Mouse (Mus musculus): ENCODE results near the gene Sfxn3.

The Sfxn3 gene

GRCm38 (mm10) chr19:45047417-45047934 is at the start of gene Sfxn3:
Gene Sfxn3 (plus strand): TSS chr19:45047503.
- peak; percentile 93 for DNase-seq

DNA sequence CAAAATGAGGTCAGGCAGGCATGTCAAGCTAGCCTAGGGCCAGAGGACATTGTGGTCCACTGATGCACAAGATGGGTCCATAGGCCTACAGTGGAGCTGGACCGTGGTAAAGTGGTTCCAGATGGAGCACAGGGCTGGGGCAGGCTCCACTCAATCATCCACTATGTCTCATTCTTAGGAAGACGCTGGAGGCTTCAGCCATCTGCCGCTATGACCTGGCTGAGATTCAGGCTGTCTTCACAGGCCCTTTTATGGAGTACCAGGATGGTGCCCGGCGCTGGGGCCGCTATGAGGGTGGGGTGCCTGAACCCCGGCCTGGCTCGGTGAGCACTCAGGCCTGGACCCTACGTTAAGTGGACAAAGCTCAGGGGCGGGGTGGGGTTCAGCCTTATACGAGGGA is 49.5 kb upstream of the Sfxn3 start:
- DNase-seq: no peak

GRCm38 (mm10) chr19:44999647-45000046 is 47.7 kb upstream of the Sfxn3 start:
- no peak for DNase-seq

GRCm38 (mm10) chr19:45002301-45002700 is 45.0 kb upstream of the Sfxn3 start:
- DNase-seq: no peak

- no peak for DNase-seq
Measured at GRCm38 (mm10) chr19:45003740-45004516, 43.4 kb upstream of the Sfxn3 start.

- DNase-seq: no peak
Measured at GRCm38 (mm10) chr19:45005444-45005843, 41.9 kb upstream of the Sfxn3 start, which contains the start of gene Twnk. Gene Twnk (plus strand): TSS chr19:45005663.

DNA sequence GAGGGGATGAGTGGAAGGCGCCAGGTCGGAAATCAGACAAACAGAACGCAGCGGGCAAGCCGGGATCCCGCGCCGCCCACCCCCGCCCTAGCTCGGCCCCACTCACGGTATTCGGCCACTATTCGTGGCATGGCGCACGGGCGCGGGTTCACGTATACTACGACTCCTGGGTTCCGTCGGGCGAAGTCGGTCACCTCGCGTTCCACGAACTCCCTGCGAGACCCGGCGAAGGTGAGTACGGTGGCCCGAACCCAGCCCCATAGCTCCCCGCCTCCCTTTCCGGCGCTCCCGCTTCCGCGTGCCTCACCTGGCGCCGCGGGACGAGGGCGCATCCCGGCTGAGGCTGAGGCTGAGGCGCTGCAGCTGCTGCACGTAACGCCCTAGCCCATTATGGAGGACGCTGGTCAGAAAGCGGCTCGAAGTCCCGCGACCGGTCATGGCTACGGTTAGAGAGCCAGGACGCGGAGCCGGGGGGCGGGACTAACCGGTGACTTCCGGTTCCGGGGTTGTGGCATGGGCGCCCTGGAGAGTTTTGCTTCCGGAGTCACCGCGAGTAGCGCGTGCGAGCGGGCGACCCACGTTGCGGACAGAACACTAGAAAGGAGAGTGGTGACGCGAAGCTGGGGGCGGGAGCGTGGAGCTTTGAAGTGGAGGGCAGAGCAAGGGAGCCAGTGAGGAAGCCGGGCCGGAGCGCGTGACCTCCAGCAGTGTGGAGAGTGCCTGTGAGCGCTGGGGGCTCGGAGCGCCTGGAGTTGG is 41.2 kb upstream of the Sfxn3 start, which contains the start of gene Mrpl43:
TSS of gene Mrpl43 (minus strand) at position 486 of the 756 bp plus-strand sequence.
- peak; percentile 95 for DNase-seq

DNA sequence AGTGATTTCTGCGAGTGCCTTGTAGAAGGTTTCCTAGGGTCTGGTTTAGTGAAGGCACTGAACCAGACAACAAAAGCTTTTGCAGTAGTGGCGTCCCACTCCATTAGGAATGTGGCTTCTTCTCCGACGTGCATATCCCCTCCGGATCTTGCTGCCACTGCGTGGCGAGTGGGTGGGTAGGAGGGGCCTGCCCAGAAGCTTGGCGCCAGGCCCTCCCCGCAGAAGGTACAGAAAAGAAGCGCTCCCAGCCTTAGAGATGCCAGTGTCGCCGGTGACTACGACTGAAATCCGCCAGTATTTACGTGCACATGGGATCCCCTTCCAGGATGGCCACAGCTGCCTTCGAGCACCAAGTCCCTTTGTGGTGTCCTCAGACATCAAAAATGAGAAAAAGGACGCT is 40.3 kb upstream of the Sfxn3 start:
- DNase-seq: no peak

DNA sequence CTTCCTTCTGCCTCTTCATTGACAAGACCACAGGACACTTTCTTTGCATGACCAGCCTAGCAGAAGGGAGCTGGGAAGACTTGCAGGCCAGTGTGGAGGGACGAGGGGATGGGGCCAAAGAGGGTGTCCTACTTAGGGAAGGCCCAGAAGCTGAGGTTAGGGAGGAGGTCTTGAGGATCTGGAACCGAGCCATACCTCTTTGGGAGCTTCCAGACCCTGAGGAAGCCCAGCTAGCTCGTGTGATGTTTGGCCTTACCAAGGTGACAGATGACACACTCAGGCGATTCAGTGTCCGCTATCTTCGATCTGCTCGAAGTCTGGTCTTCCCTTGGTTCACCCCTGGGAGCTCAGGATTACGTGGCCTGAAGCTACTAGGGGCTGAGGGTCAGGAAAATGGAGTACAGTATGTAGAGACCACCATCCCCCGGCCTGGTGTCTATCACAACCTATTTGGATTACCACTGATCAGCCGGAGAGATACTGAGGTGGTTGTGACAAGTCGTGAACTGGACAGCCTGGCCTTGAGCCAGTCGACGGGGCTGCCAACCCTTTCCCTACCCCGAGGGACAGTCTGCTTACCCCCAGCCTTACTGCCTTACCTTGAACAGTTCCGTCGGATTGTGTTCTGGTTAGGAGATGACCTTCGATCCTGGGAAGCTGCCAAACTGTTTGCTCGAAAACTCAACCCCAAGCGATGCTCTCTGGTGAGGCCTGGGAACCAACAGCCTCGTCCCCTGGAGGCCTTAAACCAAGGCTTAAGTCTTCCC is 39.7 kb upstream of the Sfxn3 start:
- DNase-seq: no peak

DNA sequence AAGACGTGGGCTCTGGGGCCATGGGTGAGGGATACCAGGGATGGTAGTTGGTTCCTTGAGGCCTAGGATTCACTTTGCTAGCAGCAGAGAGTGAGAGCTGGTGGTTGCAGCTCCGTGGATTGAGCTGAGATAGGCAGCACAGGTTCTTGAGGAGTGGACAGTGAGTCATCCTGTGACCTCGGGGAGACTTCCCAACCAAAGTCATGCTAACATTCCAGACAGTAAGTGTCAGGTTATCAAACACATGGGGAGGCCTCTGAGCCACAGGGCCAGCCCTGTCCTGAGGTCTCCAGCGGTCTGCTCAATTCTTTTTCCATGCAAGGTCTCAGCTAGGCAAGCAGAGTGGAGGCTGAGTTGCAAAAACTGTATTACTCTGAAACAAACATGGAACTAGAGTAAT is 36.7 kb upstream of the Sfxn3 start:
- DNase-seq: no peak

DNA sequence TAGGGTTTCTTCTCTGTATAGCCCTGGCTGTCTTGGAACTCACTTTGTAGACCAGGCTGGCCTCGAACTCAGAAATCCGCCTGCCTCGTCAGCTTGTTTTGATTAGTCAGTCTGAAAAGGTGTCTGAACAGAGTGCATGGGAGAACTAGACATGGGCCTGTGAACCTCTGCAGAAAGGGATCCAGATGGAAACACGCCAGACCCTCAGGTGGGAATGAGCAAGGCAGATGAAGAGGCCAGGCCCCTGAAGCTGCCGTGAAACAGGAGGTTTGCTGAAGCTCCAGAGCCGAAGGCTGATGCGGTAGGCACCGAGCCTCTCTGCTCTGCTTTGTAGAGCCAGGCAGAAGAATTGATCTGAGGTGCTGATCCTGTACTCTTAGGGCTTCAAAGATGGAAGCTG is 35.1 kb upstream of the Sfxn3 start:
- DNase-seq: no peak

DNA sequence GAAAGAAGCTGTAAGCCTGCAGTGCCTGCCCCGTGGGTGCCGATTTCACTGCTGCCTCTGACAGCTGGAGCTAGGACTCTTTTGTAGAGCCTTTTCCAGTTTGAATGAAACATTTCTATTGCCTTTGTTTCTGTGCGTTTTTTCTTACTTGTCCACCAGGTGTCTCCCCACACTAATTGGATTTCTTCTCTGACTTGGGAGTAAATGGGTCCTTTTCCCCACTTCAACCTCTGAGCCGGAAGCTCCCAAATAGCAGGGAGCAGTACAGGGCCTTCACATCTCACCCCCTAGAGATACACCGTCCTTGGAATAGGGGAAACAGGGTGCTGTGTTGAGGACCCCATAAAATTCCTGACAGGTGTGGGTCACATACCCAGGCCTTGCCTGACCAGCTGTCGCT is 34.7 kb upstream of the Sfxn3 start:
- no peak for DNase-seq

GRCm38 (mm10) chr19:45013581-45014225 is 33.6 kb upstream of the Sfxn3 start:
- DNase-seq: no peak

DNA sequence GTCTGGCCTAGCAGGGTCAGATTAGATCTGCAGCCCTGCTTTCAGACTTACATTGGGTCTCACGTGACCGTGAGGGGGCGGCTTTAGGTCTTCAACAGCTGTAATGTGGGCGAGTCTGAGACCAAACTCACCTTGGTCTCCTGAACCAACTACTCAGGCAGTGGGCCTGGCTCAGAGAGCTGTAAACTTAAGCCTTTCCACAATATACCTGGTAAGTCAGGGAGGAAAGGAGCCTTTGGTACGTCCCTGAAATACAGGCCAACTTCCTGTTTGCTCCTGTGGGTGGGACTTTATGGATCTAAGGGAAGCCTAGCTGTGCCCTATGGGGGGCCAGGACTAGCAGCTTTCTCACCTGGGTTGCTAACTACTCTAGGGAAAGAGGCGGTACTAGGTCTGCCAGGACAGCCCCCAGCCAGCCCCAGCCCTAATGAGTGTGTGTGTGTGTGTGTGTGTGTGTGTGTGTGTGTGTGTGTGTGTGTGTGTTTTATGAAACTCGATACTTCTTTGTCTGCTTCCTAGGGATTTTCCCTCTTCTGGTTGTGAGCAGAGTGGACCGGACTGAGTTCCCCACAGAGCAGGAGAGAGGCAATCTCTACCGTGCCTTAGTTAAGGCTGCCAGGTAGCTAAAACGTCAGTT is 32.9 kb upstream of the Sfxn3 start, which contains the start of gene Lzts2:
TSS of gene Lzts2 (plus strand) at position 80 of the 637 bp plus-strand sequence.
- no peak for DNase-seq

DNA sequence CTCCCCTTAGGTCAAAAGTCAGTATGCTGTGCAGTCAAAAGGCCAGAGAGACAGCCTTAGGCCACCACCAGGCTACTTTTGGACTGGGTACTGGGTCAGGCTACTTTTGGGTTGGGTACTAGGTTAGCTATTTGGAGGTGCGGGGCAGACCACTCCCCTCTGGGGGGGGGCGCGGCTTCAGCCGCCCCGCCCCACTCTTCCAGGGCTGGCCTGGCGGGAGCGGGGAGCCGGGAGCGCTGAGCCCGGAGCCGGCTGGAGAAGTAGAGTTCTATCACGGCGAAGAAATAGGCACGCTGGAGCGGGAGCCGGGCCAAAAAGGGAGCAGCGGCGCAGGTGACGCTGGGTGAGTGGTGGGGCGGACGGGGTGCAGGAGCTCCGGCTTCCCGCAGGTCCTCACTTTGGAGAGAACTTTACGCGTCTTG is 32.3 kb upstream of the Sfxn3 start:
- peak; percentile 40 for DNase-seq

DNA sequence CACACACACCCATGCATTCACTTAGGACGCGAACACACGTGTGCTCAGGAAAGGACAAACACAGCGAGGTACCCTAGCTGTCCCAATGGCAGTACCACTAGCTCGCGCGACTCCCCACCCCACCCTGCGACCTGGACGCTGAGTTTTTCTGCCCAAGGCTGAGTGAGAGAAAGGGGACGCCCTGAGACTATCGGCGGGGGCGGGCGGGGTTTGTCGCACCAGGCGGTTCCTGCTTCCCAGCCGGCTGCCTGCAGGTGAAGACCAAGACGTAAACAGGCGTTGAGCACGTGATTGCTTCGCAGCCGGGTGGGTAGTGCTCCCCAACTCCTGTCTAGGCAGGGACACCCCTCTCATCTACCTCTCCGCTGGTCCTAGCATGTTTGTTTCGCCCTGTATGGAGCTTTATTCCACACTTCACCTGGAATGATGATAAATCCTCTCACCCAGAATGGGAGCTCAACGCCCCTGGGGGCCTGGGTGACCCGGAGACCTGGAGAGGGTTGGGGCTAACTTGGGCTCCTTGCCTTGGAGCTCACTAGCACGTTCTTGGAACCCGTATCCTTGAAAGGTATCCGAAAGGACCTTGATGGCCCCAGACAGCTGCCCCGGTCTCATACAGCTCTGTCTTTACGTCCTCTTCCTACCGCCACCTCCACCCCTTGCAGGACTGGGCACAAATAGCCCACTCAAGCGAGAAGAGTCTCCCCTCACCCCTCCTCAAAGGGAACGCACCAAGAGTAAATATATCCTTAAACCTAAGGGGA is 31.6 kb upstream of the Sfxn3 start:
- peak; percentile 53 for DNase-seq

DNA sequence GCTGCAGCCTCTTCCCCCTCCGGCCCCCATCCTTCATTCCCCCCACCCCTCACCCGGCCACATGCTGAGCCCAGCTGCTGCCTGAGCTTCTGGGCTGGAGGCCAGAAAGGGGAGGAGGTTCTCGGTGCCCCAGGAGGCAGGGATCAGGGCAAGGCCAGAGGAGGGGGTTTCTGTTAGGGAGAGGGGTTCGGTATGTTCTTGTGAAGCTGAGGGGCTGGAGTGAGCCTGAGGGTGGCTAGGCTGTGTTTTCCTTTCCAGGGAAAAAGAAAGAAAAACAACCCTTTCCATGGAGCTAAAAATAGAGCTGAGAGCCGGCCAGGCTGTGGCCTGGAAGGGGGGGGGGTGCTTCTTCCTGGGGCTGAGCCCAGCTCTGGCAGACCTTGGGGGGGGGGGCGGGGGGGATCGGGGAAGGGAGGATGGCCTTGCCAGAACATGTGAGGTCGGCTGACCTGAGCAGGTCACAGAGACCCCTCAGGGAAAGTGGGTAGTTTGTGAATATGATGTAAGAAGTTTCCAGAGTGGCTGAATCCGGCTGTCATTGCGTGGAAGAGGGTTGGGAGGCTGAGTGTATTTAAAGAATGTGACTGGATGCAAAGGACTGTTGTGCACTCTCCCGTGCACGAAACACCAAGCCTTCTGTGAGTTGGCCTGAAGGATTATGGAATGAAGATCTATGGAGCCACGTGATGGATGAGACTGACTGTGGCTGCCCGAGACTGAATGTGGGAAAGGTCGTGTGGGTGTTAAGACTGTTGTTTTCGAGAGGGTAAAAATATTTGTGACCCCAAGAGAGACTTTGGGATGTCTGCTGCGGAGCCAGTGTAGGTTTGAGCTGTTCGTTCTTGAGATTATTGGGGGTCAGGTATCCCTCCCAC is 30.7 kb upstream of the Sfxn3 start:
- DNase-seq: peak; percentile 55

GRCm38 (mm10) chr19:45017216-45017771 is 30.0 kb upstream of the Sfxn3 start:
- DNase-seq: peak; percentile 74

- peak; percentile 83 for DNase-seq
Measured at GRCm38 (mm10) chr19:45017909-45018308, 29.4 kb upstream of the Sfxn3 start.

GRCm38 (mm10) chr19:45018351-45018831 is 28.9 kb upstream of the Sfxn3 start:
- DNase-seq: no peak

Data from right cerebral cortex, postnatal 25 days (tissue).